Mouse (Mus musculus) liver, embryonic 13.5 days (tissue): ENCODE measurements around the gene Meis1. TPM values are rescaled to one million over a fixed set of nuclear protein-coding genes. Genes with fewer than 3 reads are reported as not detected.

Experiments used
- ATAC-seq: fragments of 200-750 bp; cut with Nextera tagmentation; 2 replicates; pipeline ENCODE4 v1.8.0; 2017; ENCODE audit warnings: low read depth, mild to moderate bottlenecking, moderate number of reproducible peaks, moderate library complexity
- DNase-seq: peaks from one replicate; pipeline ENCODE4 v3.0.0; 2022
- H3K27ac ChIP-seq: fragments of 300-500 bp; sonication (generic); 2 replicates; pipeline ENCODE4 v1.5.1; 2015; ENCODE audit warnings: moderate library complexity, mild to moderate bottlenecking, inconsistent platforms
- H3K27me3 ChIP-seq: fragments of 300-500 bp; sonication (generic); 2 replicates; pipeline ENCODE4 v1.6.1; 2015; ENCODE audit warnings: mild to moderate bottlenecking, inconsistent platforms
- H3K36me3 ChIP-seq: fragments of 300-500 bp; sonication (generic); 2 replicates; pipeline ENCODE4 v1.6.1; 2015; ENCODE audit warnings: mild to moderate bottlenecking, inconsistent platforms
- H3K4me1 ChIP-seq: fragments of 300-500 bp; sonication (generic); replicated peaks from 2 replicates; pipeline ENCODE4 v1.6.1; 2015; ENCODE audit warnings: inconsistent platforms
- H3K4me2 ChIP-seq: fragments of 300-500 bp; sonication (generic); 2 replicates; pipeline ENCODE4 v1.6.1; 2015; ENCODE audit warnings: inconsistent platforms, mild to moderate bottlenecking, moderate library complexity
- H3K4me3 ChIP-seq: fragments of 300-500 bp; sonication (generic); replicated peaks from 2 replicates; pipeline ENCODE4 v1.5.1; 2015; ENCODE audit warnings: mild to moderate bottlenecking, inconsistent platforms
- H3K9ac ChIP-seq: fragments of 300-500 bp; sonication (generic); 2 replicates; pipeline ENCODE4 v1.6.1; 2015; ENCODE audit warnings: mild to moderate bottlenecking, inconsistent platforms
- H3K9me3 ChIP-seq: fragments of 300-500 bp; sonication (generic); replicated peaks from 2 replicates; pipeline ENCODE4 v1.6.1; 2016; ENCODE audit warnings: inconsistent platforms
- WGBS: fragments of 180-500 bp; shearing (Covaris S2); methylation state at CpG from one replicate; pipeline ENCODE4 v1.1.7; 2015; ENCODE audit not compliant: insufficient replicate concordance; 5-methylcytosine and 5-hydroxymethylcytosine counted together
- polyA plus RNA-seq: library from polyadenylated mRNA; unstranded; fragments of >200 nt; fragmentation: Nextera tagmentation; extraction: Ambion mirVana; gene quantifications from 2 replicates; pipeline ENCODE4 v1.2.1, GENCODE M21; 2015

The Meis1 gene
- polyA plus RNA-seq, 1 experiment from 2014 or later, result 10.7 TPM

GRCm38 (mm10) chr11:19005913-19006693 lies 12.7 kb downstream of the Meis1 start:
- Histone ChIP-seq H3K4me2 (no peak overlapping the region), H3K9me3 (no peaks in the 10 kb centered on the region), H3K27ac (no peak overlapping the region), H3K27me3 (no peaks in the 10 kb centered on the region), H3K4me3 (no peak overlapping the region), H3K4me1 (peaks cover 15% of the 10 kb centered on the region), H3K9ac (no peak overlapping the region), H3K36me3 (peaks cover 13% of the 10 kb centered on the region; the same call in 1 of the 2 replicates)
- 46% methylated on average over 3 of the region's 3 CpGs for WGBS
- DNase-seq (no peak), ATAC-seq (no peak)

- WGBS, result 66% methylated on average over 9 of the region's 9 CpGs
- Histone ChIP-seq H3K36me3 (peaks cover 13% of the 10 kb centered on the region; the same call in 1 of the 2 replicates), H3K9ac (no peak overlapping the region), H3K27me3 (no peaks in the 10 kb centered on the region), H3K9me3 (no peaks in the 10 kb centered on the region), H3K4me3 (no peak overlapping the region), H3K27ac (no peak overlapping the region), H3K4me1 (peaks cover 15% of the 10 kb centered on the region), H3K4me2 (no peak overlapping the region)
- ATAC-seq (no peak), DNase-seq (no peak)
These were observed 13.5 kb downstream of the Meis1 start for GRCm38 (mm10) chr11:19005007-19005912.

GRCm38 (mm10) chr11:19003066-19003465 lies 15.7 kb downstream of the Meis1 start:
- no peak for DNase-seq

GRCm38 (mm10) chr11:18996767-18997166 lies 22.0 kb downstream of the Meis1 start:
- no peaks in the 10 kb centered on the region for H3K27me3 ChIP-seq
- DNase-seq, result no peak
- no peak overlapping the region for H3K9ac ChIP-seq
- 75% methylated on average over 4 of the region's 4 CpGs for WGBS
- no peaks in the 10 kb centered on the region for H3K4me1 ChIP-seq
- no peaks in the 10 kb centered on the region for H3K9me3 ChIP-seq
- peaks cover 16% of the 10 kb centered on the region; the same call in 1 of the 2 replicates for H3K36me3 ChIP-seq
- H3K4me3 ChIP-seq, result no peak overlapping the region
- no peak overlapping the region for H3K4me2 ChIP-seq
- H3K27ac ChIP-seq, result no peak overlapping the region
- no peak for ATAC-seq

More at GRCm38 (mm10) chr11:19003066-19003465, 15.7 kb downstream of the Meis1 start:
- H3K27me3 ChIP-seq, result no peaks in the 10 kb centered on the region
- no peak overlapping the region for H3K4me3 ChIP-seq
- H3K4me1 ChIP-seq, result peaks cover 8% of the 10 kb centered on the region
- no peak for ATAC-seq
- H3K36me3 ChIP-seq, result peaks cover 11% of the 10 kb centered on the region; the same call in 1 of the 2 replicates
- WGBS, result 63% methylated on average over 5 of the region's 5 CpGs
- no peak overlapping the region for H3K4me2 ChIP-seq
- H3K27ac ChIP-seq, result no peak overlapping the region
- H3K9me3 ChIP-seq, result no peaks in the 10 kb centered on the region
- no peak overlapping the region for H3K9ac ChIP-seq

- Histone ChIP-seq H3K4me3 (no peak overlapping the region), H3K27me3 (no peaks in the 10 kb centered on the region), H3K4me1 (no peaks in the 10 kb centered on the region), H3K4me2 (no peak overlapping the region), H3K9me3 (no peaks in the 10 kb centered on the region), H3K36me3 (peaks cover 16% of the 10 kb centered on the region; the same call in 1 of the 2 replicates), H3K9ac (no peak overlapping the region), H3K27ac (no peak overlapping the region)
- whole genome bisulfite sequencing, result 56% methylated on average over 2 of the region's 2 CpGs
- ATAC-seq, result no peak
- DNase-seq, result no peak
These were observed 22.5 kb downstream of the Meis1 start for GRCm38 (mm10) chr11:18996289-18996688.

GRCm38 (mm10) chr11:18992796-18993195 lies 26.0 kb downstream of the Meis1 start:
- no peak overlapping the region for H3K4me2 ChIP-seq
- no peak overlapping the region for H3K9ac ChIP-seq
- no peak overlapping the region for H3K4me3 ChIP-seq
- peaks cover 19% of the 10 kb centered on the region; the same call in 1 of the 2 replicates for H3K36me3 ChIP-seq
- no peaks in the 10 kb centered on the region for H3K4me1 ChIP-seq
- H3K27me3 ChIP-seq, result no peaks in the 10 kb centered on the region
- H3K27ac ChIP-seq, result no peak overlapping the region
- no peak for DNase-seq
- 64% methylated on average over 6 of the region's 6 CpGs for WGBS
- no peak for ATAC-seq
- H3K9me3 ChIP-seq, result no peaks in the 10 kb centered on the region

GRCm38 (mm10) chr11:18990244-18990677 lies 28.5 kb downstream of the Meis1 start:
- Histone ChIP-seq H3K27ac (no peak overlapping the region), H3K27me3 (no peaks in the 10 kb centered on the region), H3K36me3 (peaks cover 18% of the 10 kb centered on the region; the same call in 1 of the 2 replicates), H3K4me1 (no peaks in the 10 kb centered on the region), H3K9ac (no peak overlapping the region), H3K4me2 (no peak overlapping the region), H3K4me3 (no peak overlapping the region), H3K9me3 (no peaks in the 10 kb centered on the region)
- 72% methylated on average over 6 of the region's 6 CpGs for WGBS
- no peak for DNase-seq
- no peak for ATAC-seq

- Histone ChIP-seq H3K4me3 (no peak overlapping the region), H3K27me3 (no peaks in the 10 kb centered on the region), H3K4me1 (no peaks in the 10 kb centered on the region), H3K36me3 (peaks cover 14% of the 10 kb centered on the region; the same call in 1 of the 2 replicates), H3K9me3 (no peaks in the 10 kb centered on the region), H3K9ac (no peak overlapping the region), H3K27ac (no peak overlapping the region), H3K4me2 (no peak overlapping the region)
- DNase-seq (no peak), ATAC-seq (no peak)
- WGBS, result 66% methylated on average over 6 of the region's 6 CpGs
These were observed 29.0 kb downstream of the Meis1 start for GRCm38 (mm10) chr11:18989669-18990243.

- H3K27me3 ChIP-seq, result no peaks in the 10 kb centered on the region
- H3K4me1 ChIP-seq, result no peaks in the 10 kb centered on the region
- H3K36me3 ChIP-seq, result peaks cover 9% of the 10 kb centered on the region; the same call in 1 of the 2 replicates
- no peak overlapping the region for H3K4me2 ChIP-seq
- DNase-seq, result no peak
- no peak overlapping the region for H3K27ac ChIP-seq
- 69% methylated on average over 4 of the region's 4 CpGs for WGBS
- no peak overlapping the region for H3K9ac ChIP-seq
- H3K4me3 ChIP-seq, result no peak overlapping the region
- no peaks in the 10 kb centered on the region for H3K9me3 ChIP-seq
- no peak for ATAC-seq
These were observed 30.0 kb downstream of the Meis1 start for GRCm38 (mm10) chr11:18988637-18989263.

- Histone ChIP-seq H3K4me2 (no peak overlapping the region), H3K27me3 (no peaks in the 10 kb centered on the region), H3K4me1 (peaks cover 25% of the 10 kb centered on the region), H3K4me3 (no peak overlapping the region), H3K9ac (no peak overlapping the region), H3K9me3 (no peaks in the 10 kb centered on the region), H3K36me3 (peaks cover 9% of the 10 kb centered on the region; the same call in 1 of the 2 replicates), H3K27ac (no peak overlapping the region)
- ATAC-seq (no peak), DNase-seq (no peak)
- 52% methylated on average over 2 of the region's 2 CpGs for WGBS
These were observed 35.0 kb downstream of the Meis1 start for GRCm38 (mm10) chr11:18983813-18984212.
